Mouse (Mus musculus) erythroblast, adult 5-6 weeks (primary cell): ENCODE results near the gene Unc5c. TPM values are rescaled to one million over a fixed set of nuclear protein-coding genes. Genes with fewer than 3 reads are reported as not detected.

Experiments used
- ATAC-seq: replicated peaks from 2 replicates; pipeline ENCODE4 v1.8.0; 2016; ENCODE audit warnings: moderate number of reproducible peaks, mild to moderate bottlenecking, moderate TSS enrichment, inconsistent platforms; ENCODE audit not compliant: poor library complexity, low FRiP score, severe bottlenecking
- total RNA-seq, 2 experiments: library from RNA; stranded (forward) in 1 of 2; stranded (reverse) in 1 of 2; fragments of 150-400 nt in 1 of 2; fragments of 200-764, 138-1000 nt in 1 of 2; gene quantifications; 2 replicates each; pipeline versions ENCODE4 v1.2.3 to v1.2.4; 2015 to 2017; ENCODE audit warnings: low replicate concordance in 2 of 2

Unc5c gene
- total RNA-seq, 2 experiments from 2014 or later = not detected

DNA sequence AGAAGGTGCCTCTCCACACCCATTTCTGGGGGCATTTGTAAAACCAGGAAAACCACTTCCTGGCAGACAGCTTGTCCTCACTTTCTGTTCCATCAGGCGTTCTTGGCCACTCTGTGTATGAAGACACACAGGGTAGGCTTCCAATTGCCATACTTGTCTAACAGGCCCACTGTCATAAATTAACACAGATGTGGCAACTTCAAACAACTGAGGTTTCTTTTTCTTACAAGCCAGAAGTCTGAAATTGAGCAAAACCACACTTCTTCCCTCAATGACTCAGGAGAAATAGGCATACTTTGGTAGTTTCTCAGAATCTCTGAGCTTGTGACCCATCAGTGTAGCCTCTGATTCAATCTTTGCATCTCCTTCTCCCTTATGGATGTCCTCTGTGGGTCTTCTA lies 225.7 kb downstream of the Unc5c start:
- no peak for ATAC-seq

DNA sequence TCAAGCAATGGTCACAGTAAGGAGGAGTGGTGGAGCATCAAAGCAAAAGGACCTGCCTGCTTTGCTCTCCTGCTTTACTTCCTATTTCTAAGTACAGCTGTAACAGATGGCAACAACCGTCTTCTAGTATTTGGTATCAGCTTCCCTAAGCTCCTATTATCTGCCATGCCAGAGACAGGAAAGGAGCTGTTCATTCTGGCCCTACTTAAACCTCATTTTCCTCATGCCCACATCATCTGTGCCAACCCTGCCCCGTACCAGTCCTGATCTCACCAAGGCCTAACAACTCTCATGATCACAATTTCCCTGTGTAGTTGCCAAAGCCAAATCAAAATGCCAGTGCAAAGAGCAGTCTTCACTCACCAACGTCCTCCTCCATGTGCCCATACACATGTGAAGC lies 226.4 kb downstream of the Unc5c start:
- ATAC-seq = no peak

DNA sequence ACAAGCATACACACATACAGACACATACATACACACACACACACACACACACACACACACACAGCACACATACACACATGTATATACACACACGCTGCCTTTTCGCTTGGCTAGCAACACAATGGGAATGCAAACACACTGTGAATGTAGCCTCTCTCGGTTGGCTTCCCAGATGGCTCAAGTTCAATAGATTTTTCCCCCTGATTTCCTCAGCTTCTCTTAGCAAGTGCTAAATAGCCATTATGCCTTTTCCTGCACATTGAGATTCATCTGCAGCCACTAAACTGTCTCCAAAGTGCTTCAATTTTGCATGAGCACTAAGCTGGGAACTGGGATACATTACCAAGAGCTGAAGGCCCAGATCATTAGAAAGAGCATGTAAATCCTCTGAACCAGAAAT lies 226.8 kb downstream of the Unc5c start:
- no peak for ATAC-seq

DNA sequence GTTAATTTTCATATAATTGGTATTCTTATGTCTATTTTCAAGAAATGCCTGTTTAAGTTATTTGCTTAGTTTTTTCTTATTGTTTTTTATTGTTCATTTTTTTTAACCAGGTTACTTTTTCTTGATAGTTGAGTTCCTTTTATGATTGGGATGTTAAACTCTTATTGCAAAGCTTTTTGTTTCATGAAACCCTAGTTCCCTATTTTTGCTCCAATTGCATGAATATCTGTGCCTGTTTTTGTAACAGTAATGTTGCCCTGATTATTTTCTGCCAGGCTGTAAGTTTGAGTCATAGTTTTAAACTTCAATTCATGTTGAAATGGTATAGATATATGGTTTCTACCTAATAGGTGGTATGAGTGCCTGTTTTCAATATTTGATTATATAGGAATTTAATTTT lies 234.2 kb downstream of the Unc5c start:
- ATAC-seq = no peak

DNA sequence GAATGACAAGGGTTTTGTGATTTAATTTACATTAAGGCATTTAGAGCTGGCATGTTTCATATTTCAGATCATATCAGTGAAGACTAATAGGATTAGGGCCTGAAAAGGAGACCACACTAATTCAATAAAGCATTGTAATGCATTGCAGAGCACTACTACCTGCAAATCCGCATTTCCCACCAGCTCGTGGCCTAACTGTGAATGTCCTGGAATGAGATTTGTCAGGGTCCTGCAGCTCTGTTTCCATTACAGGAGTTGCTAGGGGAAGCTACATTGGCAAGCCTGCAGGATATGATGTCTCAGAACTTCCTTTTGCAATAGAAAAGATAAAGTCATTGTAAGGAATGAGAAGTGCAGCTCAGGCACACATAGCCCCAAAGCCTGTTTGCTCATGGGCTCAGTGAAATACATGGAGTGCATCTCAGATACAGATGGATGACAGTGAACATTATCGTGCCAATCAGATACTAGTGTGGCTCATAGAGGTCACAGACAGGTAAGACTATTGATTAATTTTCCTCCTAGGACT lies 236.4 kb downstream of the Unc5c start:
- no peak for ATAC-seq

DNA sequence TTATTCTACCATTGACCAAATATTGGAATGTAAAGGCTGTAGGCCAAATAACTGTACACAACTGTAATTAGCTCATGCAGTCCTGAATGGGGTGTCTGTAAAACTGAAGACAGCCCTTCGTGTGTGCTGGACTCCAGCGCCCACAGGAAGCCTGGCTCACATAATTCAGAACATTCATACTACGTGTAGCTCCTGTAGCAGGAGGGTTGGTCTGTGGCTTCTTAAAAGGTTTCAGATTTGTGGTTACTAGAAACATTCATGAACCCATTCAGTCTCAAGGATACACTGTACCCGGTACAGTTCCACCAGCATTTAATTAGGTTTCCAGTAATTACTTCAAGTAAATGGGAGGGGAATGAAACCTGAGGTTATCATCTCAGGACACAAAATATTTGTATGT lies 246.6 kb downstream of the Unc5c start:
- ATAC-seq = no peak

DNA sequence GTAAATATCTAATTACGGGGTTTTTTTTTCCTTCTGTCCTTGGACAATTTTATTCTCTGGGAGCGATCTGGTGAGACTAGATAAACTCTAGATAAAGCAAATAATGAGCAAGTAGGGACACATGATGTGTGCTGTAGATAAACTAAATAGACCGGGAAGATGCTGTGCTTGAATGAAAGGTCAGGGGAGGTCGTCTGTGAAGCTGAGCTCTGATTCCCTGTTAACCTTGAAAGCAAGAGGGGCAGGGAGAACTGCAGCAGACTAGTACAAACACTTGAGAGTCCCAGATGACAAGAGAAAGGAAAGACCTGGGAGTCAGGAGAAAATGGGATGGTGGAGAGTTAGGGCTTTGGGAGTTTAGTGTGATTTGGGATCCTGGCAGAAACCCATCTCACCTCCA lies 251.4 kb downstream of the Unc5c start:
- no peak for ATAC-seq

DNA sequence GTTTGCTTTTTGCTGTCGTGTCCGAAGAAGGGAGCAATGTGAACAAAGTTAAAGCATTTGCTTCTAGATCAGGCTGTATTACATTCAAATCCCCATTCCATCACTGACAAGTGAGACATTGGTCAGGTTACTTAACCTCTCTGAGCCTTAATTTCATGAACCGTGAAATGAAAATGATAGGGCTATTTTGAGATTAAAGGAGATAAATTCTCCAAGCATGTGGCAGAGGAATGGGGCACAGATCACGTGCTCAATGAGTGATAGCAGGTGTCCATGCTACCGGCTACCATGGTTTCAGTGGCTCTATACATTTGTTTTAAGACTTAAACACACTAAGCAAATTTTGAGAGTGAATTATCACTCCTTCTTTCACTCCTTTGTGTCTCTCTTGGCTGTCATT lies 254.0 kb downstream of the Unc5c start:
- ATAC-seq = no peak

DNA sequence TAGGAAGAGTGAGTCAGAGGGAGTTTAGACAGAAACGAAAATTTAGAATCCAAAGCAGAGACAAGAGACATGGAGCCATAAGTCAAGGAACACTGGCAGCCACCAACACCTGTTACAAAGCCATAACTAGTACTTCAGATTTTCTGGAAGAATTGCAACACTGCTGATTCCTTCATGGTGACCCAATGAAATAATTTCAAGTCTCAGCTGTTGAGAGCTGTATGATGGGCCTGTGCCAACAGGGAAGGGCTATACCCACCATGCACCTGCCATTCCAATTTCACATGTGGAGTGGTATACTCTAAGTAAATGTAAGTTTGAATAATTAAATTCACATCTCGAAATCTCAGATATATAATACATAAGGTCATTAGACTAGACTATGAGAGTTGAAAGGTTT lies 259.5 kb downstream of the Unc5c start:
- ATAC-seq = no peak

DNA sequence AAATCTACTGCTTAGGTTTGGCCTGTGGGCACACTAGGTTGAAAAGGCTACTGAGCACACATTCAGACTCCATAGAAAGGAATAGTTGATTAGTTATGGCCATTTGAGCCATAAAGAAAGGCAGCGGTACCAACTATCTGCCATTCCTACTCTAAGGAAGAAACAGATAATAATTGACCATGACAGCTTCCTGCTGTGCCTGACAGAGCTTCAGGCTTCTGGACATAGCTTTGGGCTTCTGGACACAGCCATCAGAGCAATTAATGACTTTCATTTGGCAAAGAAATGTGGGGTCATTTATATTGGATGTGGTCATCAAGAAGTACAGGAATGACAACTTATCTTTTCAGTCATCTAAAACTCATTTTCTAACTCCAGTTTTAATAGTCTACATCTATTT lies 260.4 kb downstream of the Unc5c start:
- no peak for ATAC-seq

DNA sequence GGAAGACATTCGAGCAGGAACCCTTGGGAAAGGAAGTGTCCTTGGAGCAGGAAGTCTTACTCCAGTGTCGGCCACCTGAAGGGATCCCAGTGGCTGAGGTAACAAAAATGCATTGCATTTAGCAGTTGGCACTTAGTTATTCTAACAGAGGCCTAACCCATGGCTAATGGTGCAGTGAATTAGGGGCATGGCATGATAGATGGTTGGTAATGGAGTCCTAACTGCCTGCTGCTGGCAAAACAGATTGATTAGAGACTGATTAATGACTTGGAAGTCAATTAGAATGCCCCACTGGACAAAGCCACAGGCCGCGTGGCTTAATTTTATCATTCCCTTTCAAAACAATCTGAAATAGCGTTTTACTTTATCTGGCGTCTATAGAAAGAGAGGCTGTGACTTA lies 268.8 kb downstream of the Unc5c start:
- no peak for ATAC-seq

DNA sequence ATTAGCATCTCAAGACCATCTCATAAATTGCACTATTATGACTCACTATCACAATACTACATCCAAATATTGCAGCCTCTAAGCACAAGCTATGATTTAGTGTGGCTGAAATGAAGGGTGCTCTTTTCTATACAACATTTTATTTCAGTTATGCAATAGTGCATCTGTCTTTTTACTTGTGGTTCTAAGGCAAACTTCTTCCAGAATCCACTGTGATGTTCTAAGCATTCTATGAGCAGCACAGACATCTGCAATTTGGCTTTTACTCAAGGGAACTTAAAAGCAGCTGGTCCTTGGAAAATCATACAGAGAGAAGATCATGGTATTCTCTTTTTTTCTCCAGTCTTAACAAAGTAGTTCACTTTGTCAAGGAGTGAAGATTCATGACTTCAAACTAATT lies 270.3 kb downstream of the Unc5c start:
- no peak for ATAC-seq

DNA sequence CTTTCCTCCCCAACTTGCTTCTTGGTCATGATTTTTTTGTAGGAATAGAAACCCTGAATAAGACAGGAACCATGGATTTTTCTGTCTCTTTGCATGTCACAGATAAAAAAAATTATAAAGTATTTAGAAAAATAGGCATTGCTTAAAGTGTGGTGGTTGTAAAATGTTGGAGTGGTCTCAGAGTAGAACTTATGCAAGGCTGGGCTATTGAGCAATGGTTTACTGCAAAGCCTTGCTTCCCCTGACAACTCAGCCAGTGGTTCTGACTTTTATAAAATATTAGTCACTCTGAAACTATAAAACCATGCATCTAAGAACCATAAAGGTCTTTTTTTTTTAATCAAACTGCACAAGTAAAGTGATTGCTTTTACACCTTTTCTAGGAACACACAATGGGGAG lies 280.3 kb downstream of the Unc5c start:
- ATAC-seq = no peak

DNA sequence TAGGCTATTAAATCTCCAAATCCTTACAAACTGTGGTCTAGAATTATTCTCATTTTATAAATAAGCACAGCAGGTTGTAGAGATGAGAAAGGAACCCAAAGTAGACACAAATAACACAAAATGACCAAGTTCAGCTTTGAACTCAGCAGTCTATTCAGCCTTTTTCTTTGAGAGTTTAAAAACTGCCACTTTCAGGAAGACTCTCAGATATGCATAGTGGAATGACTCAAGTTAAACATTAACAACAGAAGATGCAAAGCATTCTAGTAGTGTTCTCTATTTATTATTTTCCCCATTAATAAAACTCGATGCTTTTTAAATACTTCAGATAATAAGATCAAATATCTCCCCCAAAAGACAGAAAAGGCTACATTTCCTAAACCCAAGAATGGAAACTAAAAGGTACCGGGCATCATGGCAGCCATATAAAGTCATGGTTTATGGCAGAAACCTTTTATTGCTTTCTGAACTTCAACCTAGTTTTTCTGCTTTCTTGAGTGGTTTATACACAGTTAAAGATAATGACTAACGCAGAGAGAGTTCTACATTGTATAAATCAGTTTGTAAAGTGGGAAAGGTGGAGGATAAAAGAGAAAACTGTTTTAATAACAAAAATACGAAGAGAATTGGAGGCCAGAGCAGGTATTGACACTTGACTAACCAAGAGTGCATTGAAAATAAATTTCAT lies 283.8 kb downstream of the Unc5c start:
- ATAC-seq = no peak

DNA sequence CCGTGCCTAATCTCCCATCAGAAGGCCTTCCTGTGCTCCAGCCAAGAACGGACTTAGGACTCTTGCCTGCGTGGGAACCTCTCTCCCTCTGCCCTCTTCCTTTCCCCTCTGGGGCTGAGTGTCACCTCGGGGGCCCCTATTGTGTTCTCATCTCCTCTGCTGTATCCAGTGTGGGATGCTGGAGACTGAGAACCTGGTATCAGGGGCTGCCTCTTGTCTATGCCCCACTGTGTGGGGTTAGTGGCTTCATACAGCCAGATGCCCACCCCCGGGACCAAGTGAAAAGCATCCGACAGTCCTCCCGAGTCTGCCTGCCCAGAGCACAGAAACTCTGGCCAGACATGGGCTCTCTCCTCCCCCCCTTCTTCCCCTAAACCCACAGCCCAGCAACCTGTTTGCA lies 287.2 kb downstream of the Unc5c start:
- no peak for ATAC-seq

DNA sequence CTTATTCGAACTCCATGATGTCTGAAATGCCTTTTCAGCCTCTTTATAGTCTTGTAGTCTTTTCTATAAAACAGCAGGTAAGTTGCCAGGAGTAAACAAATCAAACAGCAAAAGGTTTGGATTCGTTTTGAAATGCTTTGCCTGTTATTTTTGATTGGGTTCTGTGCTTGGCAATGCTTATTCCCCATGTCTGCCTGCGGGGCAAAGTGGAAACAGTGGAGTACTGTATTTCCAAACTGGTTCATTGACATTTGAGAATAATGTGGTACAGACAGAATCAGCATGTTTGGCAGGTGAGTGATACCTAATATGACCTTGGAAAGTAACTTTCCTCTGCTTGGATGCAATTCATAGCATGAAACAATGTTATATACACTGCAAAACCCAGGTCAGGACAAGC lies 292.2 kb downstream of the Unc5c start:
- ATAC-seq = no peak

DNA sequence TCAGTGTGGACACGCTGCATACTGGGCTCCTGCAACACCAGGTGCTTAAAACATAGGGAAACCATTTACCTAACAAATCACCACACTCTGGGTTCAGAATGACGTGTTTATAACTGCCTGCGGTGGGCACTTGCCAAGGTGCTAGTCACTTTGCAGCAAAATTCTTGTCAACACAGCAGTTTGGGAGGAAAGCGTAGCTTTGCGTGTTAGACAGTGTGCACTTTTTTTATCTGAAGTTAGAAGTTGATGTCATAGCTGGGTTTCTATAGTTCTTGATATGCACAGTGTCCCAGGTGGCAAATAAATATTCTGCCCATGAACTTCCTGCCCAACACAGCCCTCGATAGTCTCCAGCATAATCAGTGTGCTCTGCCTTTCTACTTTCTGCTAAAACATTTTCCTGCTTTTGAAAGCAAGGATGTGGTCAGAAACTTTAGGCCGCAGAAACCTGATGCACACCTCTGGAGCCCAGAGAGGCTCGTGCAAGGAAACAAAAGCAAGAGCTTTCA lies 313.4 kb downstream of the Unc5c start:
- no peak for ATAC-seq

DNA sequence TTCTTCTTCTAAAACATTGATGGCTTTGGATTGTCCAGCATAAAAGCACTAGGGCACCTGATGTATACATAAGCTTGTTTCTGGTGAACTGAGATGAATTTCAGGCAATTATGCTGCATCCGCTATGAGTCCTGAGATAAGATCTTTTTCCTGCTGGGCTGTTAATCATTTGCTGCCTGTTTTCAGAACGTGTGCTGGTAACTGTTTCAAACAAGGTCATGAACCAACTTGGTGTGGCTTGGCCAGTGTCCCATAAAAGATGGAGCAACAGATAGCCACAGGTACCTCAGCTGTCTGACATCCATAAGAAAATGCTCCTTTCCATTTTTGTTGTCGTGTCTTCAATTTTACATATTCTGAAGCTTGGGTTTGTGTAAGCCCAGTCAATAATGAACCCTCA lies 314.2 kb downstream of the Unc5c start:
- no peak for ATAC-seq

DNA sequence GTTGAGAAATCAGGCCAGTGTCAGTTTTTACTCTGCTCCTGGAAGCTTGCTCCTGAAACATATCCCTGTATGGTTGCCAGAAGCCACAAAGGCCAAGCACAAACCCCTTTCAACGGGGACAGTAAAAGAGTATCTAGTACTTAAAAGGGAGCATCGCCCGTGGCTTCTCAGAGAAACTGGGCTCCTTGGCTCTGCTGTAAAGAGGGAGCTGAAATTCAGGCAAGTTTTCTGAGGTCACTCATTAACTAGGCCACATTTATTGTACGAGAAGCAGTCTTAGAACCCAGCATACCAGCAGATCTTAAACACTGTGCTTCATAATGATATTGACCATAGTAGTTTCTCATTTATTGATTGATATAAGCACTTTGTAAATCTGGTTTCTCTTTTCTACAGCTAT lies 317.5 kb downstream of the Unc5c start:
- ATAC-seq = no peak

DNA sequence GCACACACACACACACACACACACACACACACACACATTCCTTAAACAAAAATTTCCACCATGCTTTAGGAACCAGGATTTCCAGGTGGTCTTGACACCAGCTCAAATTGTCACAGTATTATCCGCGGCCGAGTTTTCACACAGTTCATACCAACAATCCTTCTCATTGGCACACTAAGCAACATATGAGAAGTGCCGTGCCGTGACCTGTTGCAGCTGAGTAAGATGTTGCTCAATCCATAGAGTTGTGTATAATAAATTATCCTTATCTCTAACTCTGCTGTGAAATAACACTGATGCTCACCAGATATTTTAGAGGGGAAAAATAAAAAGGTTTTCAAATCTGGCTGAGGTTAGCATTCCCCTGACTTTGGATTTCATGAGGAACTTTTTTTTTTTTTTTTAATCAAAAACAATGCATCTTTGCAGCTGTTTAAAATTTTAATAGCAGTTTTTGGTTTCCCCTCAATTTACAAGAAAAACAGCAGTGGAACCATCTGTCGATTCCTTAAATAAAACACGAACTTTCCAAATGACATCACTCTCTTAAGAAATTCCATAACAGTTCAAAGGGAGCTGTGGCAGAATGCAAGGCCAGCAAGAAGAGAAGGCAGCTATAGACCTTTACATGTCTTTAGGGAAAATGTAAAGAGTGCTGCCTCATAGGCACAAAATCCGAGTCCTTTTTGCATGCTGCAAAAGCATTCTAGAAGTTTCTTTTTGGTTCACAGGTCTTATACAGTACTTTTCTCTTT lies 326.2 kb downstream of the Unc5c start:
- ATAC-seq = no peak

DNA sequence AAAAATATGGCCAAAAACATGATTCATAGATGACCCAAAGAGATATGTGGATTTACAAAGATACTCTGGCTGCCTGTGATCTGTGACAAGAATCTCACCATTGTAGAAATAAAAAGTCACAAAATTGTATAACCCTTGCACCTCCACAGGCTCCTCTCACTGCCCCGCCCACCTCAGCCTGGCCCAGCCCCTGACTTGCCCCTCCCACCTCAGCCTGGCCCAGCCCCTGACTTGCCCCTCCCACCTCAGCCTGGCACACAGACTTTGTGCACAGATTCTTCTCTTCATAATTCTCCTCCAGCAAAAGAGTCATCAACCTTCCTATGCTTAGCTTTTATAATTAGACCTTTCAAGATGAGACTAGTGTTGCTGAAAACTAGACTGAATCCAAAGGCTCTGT lies 327.1 kb downstream of the Unc5c start:
- no peak for ATAC-seq
